Mouse (Mus musculus): ENCODE results near the gene Pip5k1c. TPM values are rescaled to one million over a fixed set of nuclear protein-coding genes. Genes with fewer than 3 reads are reported as not detected.
A peak's percentile ranks its signal among the peaks of the same experiment; 100 is the strongest.

Gene Pip5k1c
- polyA plus RNA-seq, 1 experiment from 2014 or later: 62.9 TPM

DNA sequence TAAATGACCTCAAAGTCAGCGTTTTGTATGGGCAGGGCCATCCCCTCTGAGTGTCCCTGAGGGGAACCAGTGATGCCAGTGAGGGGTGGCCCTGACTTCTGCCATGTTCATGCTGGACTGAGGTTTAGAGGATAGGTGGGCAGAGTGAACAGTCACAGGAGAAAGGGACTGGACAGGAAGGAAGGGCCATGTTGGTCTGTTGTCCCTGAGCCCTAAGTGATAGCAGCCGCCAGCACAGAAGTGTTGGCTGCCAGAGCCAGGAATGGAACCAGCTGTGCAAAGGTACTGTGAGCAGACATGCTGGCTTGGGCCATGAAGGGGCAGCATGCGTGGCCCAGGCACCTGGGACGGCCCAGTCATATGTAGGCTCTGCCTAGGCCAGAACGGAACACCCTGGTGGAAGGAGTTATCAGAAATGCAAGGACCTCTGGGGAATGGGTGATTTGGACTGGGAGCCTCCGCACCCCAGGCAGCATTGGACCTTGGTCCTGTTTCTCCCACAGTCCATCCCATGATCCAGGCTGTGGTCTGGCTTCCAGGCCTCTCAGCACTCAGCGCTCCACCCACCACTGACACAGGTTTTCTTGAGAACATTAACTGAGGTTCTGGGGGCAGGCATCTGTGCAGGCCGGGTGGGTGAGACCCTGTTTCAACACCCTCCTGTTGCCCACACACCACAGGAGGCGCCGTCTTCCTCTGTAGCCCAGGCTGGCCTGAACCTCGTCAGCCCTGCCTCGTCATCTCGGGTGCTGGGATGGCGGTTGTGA lies 7.0 kb downstream of the Pip5k1c start:
- Histone ChIP-seq H3K4me3 (ENCODE audit: low read length) (no peak overlapping the region), H3K9ac (replicated peaks; ENCODE audit: low read length) (0 out of 2 replicates have a peak overlapping the region, but pooled peaks have one; percentile 41), H3K9me3 (ENCODE audit: low read length) (no peaks in the 10 kb centered on the region), H3K27ac (ENCODE audit: low read length) (peak overlapping the region; percentile 87), H3K4me1 (ENCODE audit: insufficient read depth, low read length) (peaks cover 80% of the 10 kb centered on the region), H3K27me3 (ENCODE audit: insufficient read depth, low read length) (no peaks in the 10 kb centered on the region), H3K4me2 (replicated peaks; ENCODE audit: low read depth, low read length) (0 out of 2 replicates have a peak overlapping the region, but pooled peaks have one; percentile 11), H3K36me3 (ENCODE audit: insufficient read depth, low read length) (no peaks in the 10 kb centered on the region)
- peak; percentile 59; the same call in 1 of the 2 replicates for ATAC-seq (ENCODE audit: low FRiP score, low TSS enrichment)
- WGBS: 84% methylated on average over 14 of the region's 14 CpGs

DNA sequence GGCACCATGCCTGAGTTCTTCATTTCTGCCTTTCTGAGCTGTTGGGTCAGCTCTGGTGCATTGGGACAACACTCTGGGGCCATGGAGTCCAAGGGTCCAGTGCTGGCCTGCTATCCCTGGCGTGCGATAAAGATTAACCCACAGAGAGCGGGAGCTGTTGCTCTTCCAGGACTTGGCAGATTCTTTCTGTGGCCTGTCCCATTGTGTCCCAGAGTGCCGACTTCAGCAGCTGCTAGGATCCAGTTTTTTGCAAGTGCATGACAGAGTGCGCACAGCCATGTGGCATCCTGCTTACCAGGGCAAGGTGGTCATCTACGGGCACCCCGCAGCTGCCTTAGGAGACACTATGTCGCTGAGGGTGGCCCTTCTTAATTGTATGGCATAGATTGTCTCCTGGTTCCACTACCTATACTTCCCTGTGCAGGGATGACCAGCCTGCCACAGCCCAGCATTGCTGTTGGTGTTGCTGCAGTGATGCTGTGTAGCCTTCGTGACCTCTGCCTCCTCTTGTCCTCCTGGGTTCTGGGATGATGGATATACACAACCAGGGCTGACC lies 7.7 kb downstream of the Pip5k1c start:
- peak overlapping the region; percentile 42; the same call in 1 of the 2 replicates for H3K9ac ChIP-seq (replicated peaks; ENCODE audit: low read length)
- H3K27me3 ChIP-seq (ENCODE audit: insufficient read depth, low read length): no peaks in the 10 kb centered on the region
- 69% methylated on average over 9 of the region's 9 CpGs for WGBS
- peak overlapping the region; percentile 87 for H3K27ac ChIP-seq (ENCODE audit: low read length)
- no peak overlapping the region for H3K4me2 ChIP-seq (replicated peaks; ENCODE audit: low read depth, low read length)
- H3K4me3 ChIP-seq (ENCODE audit: low read length): no peak overlapping the region
- ATAC-seq (ENCODE audit: low FRiP score, low TSS enrichment): peak; percentile 66
- no peaks in the 10 kb centered on the region for H3K36me3 ChIP-seq (ENCODE audit: insufficient read depth, low read length)
- no peaks in the 10 kb centered on the region for H3K9me3 ChIP-seq (ENCODE audit: low read length)
- H3K4me1 ChIP-seq (ENCODE audit: insufficient read depth, low read length): peaks cover 79% of the 10 kb centered on the region

DNA sequence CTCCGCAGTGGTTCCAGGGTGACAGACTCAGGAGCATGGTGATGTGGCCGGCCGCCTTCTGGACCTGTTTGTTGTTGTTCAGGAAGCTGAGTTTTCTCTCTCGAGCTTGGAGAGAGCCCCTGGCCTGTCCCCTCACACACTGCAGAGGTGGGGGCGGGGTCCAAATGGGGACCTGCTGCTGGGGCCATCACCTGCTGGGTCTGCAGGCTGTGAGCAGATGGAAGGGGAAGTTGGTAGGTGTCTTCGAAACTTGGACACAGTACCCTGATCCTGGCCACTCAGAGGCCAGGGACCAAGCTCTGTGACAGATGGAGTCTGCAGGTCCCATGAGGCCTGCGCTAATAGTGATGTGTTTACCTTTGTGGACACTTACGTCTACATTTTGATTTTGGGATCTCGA lies 8.6 kb downstream of the Pip5k1c start:
- WGBS: 79% methylated on average over 9 of the region's 9 CpGs
- Histone ChIP-seq H3K27ac (ENCODE audit: low read length) (peak overlapping the region; percentile 87), H3K4me3 (ENCODE audit: low read length) (no peak overlapping the region), H3K4me2 (replicated peaks; ENCODE audit: low read depth, low read length) (no peak overlapping the region), H3K9me3 (ENCODE audit: low read length) (no peaks in the 10 kb centered on the region), H3K27me3 (ENCODE audit: insufficient read depth, low read length) (no peaks in the 10 kb centered on the region), H3K36me3 (ENCODE audit: insufficient read depth, low read length) (peaks cover 8% of the 10 kb centered on the region; the same call in 1 of the 2 replicates), H3K4me1 (ENCODE audit: insufficient read depth, low read length) (peaks cover 75% of the 10 kb centered on the region), H3K9ac (replicated peaks; ENCODE audit: low read length) (no peak overlapping the region)
- no peak for ATAC-seq (ENCODE audit: low FRiP score, low TSS enrichment)

DNA sequence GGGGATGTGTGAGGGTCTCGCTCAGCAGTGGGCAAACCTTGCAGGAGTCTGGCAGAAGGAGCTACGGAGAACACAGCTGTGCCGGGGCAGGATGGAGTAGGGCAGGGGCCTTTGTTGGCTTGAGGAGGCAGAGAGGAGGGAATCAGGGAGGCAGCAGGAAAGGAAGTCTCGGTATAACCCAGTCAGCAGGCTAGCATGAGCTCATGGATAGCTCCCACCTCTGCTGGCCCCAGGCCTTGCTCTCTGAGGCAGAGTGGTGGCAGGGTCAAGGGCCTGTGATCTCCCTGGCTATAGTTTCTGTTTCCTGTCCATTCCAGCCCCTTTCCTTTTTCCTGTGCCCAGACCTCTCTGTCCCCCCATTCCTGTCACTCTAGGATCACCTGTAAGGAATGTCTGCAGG lies 9.5 kb downstream of the Pip5k1c start:
- peak overlapping the region; percentile 20; the same call in 1 of the 2 replicates for H3K4me2 ChIP-seq (replicated peaks; ENCODE audit: low read depth, low read length)
- ATAC-seq (ENCODE audit: low FRiP score, low TSS enrichment): no peak
- H3K27me3 ChIP-seq (ENCODE audit: insufficient read depth, low read length): no peaks in the 10 kb centered on the region
- peaks cover 73% of the 10 kb centered on the region for H3K4me1 ChIP-seq (ENCODE audit: insufficient read depth, low read length)
- peak overlapping the region; percentile 56 for H3K27ac ChIP-seq (ENCODE audit: low read length)
- H3K36me3 ChIP-seq (ENCODE audit: insufficient read depth, low read length): peaks cover 16% of the 10 kb centered on the region
- WGBS: 53% methylated on average over 4 of the region's 4 CpGs
- 0 out of 2 replicates have a peak overlapping the region, but pooled peaks have one; percentile 32 for H3K9ac ChIP-seq (replicated peaks; ENCODE audit: low read length)
- no peaks in the 10 kb centered on the region for H3K9me3 ChIP-seq (ENCODE audit: low read length)
- no peak overlapping the region for H3K4me3 ChIP-seq (ENCODE audit: low read length)

DNA sequence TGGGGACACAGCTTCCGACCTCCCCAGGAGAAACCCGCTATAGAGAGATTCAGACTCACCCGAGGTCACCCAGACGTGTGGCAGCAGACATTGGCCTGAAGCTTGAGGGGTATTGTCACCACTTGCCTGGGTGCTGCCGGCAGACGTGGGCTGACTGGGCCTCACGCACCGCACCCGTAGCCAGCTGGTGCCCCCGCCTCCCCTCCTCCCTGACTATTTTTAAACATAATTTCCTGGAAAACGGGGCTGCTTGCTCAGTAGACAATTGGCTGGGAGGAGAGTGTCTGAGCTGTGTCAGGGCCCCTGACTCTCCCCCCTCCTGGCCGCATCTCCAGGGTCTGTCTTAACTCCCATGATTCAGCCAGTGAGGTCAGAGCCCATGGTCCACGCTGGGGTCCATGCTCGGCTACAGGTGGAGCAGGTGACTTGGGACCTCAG lies 10.0 kb downstream of the Pip5k1c start:
- peaks cover 22% of the 10 kb centered on the region for H3K36me3 ChIP-seq (ENCODE audit: insufficient read depth, low read length)
- no peaks in the 10 kb centered on the region for H3K9me3 ChIP-seq (ENCODE audit: low read length)
- no peaks in the 10 kb centered on the region for H3K27me3 ChIP-seq (ENCODE audit: insufficient read depth, low read length)
- no peak overlapping the region for H3K4me3 ChIP-seq (ENCODE audit: low read length)
- H3K27ac ChIP-seq (ENCODE audit: low read length): peak overlapping the region; percentile 56
- ATAC-seq (ENCODE audit: low FRiP score, low TSS enrichment): no peak
- peaks cover 68% of the 10 kb centered on the region for H3K4me1 ChIP-seq (ENCODE audit: insufficient read depth, low read length)
- peak overlapping the region; percentile 20; the same call in 1 of the 2 replicates for H3K4me2 ChIP-seq (replicated peaks; ENCODE audit: low read depth, low read length)
- 63% methylated on average over 14 of the region's 14 CpGs for WGBS
- peak overlapping the region; percentile 32 for H3K9ac ChIP-seq (replicated peaks; ENCODE audit: low read length)

DNA sequence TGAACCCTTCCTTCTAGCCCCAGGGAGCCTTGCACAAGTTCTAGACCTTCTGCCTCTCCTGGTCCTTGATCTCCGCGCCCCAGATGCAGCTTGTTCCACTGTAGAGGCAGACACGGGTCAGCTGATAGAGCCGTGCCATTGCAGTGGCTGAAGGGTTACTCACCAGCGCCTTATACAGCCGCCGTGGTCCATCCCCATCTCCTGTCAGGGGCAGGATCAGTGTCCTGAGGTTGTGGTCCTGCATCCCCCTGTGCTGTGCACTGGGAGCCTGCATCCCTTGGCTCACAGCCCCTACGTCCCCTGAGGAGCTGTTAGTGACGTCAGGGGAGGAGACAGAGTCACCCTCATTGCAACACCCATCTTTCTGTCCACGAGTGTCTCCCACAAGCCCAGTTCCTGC lies 10.5 kb downstream of the Pip5k1c start:
- Histone ChIP-seq H3K27me3 (ENCODE audit: insufficient read depth, low read length) (no peaks in the 10 kb centered on the region), H3K4me3 (ENCODE audit: low read length) (no peak overlapping the region), H3K4me2 (replicated peaks; ENCODE audit: low read depth, low read length) (0 out of 2 replicates have a peak overlapping the region, but pooled peaks have one; percentile 20), H3K9ac (replicated peaks; ENCODE audit: low read length) (peak overlapping the region; percentile 29), H3K27ac (ENCODE audit: low read length) (peak overlapping the region; percentile 56), H3K4me1 (ENCODE audit: insufficient read depth, low read length) (peaks cover 64% of the 10 kb centered on the region), H3K9me3 (ENCODE audit: low read length) (no peaks in the 10 kb centered on the region), H3K36me3 (ENCODE audit: insufficient read depth, low read length) (peaks cover 26% of the 10 kb centered on the region)
- 68% methylated on average over 10 of the region's 10 CpGs for WGBS
- no peak for ATAC-seq (ENCODE audit: low FRiP score, low TSS enrichment)

DNA sequence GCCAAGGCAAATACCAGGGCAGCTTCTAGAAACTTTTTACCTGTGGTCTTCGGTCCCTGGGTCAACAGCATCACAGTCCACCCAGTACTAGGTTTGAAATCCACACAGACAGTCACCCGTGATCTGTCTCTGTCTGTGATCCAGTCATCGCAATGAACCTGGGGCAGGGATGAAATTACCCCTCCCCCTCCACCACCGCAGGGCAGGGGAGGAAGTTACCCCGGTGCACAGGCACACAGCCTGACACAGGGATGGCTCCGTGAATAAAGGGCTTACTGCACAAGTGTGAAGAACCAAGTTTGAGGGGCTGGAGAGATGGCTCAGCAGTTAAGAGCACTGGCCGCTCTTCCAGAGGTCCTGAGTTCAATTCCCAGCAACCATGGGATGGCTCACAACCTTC lies 11.0 kb downstream of the Pip5k1c start:
- Histone ChIP-seq H3K27me3 (ENCODE audit: insufficient read depth, low read length) (no peaks in the 10 kb centered on the region), H3K27ac (ENCODE audit: low read length) (no peak overlapping the region), H3K9me3 (ENCODE audit: low read length) (no peaks in the 10 kb centered on the region), H3K4me2 (replicated peaks; ENCODE audit: low read depth, low read length) (no peak overlapping the region), H3K36me3 (ENCODE audit: insufficient read depth, low read length) (peaks cover 31% of the 10 kb centered on the region), H3K9ac (replicated peaks; ENCODE audit: low read length) (no peak overlapping the region), H3K4me3 (ENCODE audit: low read length) (no peak overlapping the region), H3K4me1 (ENCODE audit: insufficient read depth, low read length) (peaks cover 62% of the 10 kb centered on the region)
- ATAC-seq (ENCODE audit: low FRiP score, low TSS enrichment): no peak
- 67% methylated on average over 7 of the region's 7 CpGs for WGBS

DNA sequence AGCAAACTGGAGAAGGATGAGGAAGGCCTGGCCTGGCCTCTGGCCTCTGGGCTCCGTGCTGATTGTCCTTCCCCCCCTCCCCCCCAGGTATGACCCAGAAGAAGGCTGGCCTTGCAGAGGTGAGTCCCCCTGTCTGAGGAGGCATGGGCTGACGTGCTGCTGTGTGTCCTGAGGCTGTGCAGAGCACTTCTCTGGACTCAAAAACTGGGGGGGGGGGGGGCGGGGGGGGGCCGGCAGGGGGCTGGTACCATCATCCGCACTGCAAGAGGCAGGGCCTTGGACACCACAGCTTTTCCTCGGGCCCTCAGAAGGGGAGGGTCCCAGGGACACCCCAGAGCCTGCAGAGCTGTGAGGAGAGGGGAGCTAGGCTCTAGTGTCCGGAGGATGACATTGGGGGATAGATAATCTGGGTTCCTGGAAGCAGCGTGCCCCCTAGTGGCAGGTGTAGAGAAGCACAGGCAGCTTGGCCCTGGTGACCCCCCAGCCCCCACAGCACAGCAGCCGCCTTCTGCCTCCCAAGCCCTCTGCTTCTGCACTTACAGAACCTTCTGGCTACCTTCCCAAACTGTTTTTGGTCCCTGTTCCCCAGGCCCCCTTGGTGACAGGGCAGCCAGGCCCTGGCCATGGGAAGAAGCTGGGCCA lies 12.0 kb downstream of the Pip5k1c start:
- no peak overlapping the region for H3K27ac ChIP-seq (ENCODE audit: low read length)
- peaks cover 52% of the 10 kb centered on the region for H3K4me1 ChIP-seq (ENCODE audit: insufficient read depth, low read length)
- no peak overlapping the region for H3K4me3 ChIP-seq (ENCODE audit: low read length)
- peaks cover 40% of the 10 kb centered on the region for H3K36me3 ChIP-seq (ENCODE audit: insufficient read depth, low read length)
- no peak overlapping the region for H3K4me2 ChIP-seq (replicated peaks; ENCODE audit: low read depth, low read length)
- no peaks in the 10 kb centered on the region for H3K27me3 ChIP-seq (ENCODE audit: insufficient read depth, low read length)
- 0 out of 2 replicates have a peak overlapping the region, but pooled peaks have one; percentile 25 for H3K9ac ChIP-seq (replicated peaks; ENCODE audit: low read length)
- ATAC-seq (ENCODE audit: low FRiP score, low TSS enrichment): no peak
- no peaks in the 10 kb centered on the region for H3K9me3 ChIP-seq (ENCODE audit: low read length)
- 16% methylated on average over 8 of the region's 9 CpGs for WGBS

DNA sequence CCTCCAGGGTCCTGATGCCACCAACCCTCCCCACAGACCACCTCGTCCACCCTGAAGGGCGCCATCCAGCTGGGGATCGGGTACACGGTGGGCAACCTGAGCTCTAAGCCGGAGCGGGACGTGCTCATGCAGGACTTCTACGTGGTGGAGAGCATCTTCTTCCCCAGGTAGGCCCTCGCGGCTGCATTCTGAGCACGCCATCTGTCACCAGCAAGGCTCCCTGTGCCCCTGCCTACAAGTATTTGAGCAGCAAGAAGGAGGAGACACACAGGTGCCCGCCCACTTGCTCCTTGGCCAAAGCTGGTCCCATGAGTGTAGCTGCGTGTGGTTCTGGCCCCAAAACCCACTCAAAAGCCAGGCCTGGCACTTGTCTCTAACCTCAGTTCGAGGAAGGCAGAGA lies 12.9 kb downstream of the Pip5k1c start:
- Histone ChIP-seq H3K9ac (replicated peaks; ENCODE audit: low read length) (no peak overlapping the region), H3K4me3 (ENCODE audit: low read length) (no peak overlapping the region), H3K27ac (ENCODE audit: low read length) (no peak overlapping the region), H3K4me2 (replicated peaks; ENCODE audit: low read depth, low read length) (no peak overlapping the region), H3K36me3 (ENCODE audit: insufficient read depth, low read length) (peaks cover 50% of the 10 kb centered on the region), H3K4me1 (ENCODE audit: insufficient read depth, low read length) (peaks cover 43% of the 10 kb centered on the region), H3K27me3 (ENCODE audit: insufficient read depth, low read length) (no peaks in the 10 kb centered on the region), H3K9me3 (ENCODE audit: low read length) (no peaks in the 10 kb centered on the region)
- WGBS: 91% methylated on average over 14 of the region's 14 CpGs
- ATAC-seq (ENCODE audit: low FRiP score, low TSS enrichment): no peak

Data from kidney, embryonic 16.5 days (tissue).